Mouse (Mus musculus): ENCODE measurements around the gene Spaca5. TPM values are rescaled to one million over a fixed set of nuclear protein-coding genes. Genes with fewer than 3 reads are reported as not detected.

The Spaca5 gene
- polyA plus RNA-seq, 1 experiment from 2014 or later = not detected

Other genes starting within 250 kb of the Spaca5 start
- 3.1 and 6.0 TPM in 2 replicates for gene Timp1, start 198.2 kb upstream of the Spaca5 start, polyA plus RNA-seq (2015; fragmentation: Nextera tagmentation; extraction: Ambion mirVana)
- gene Syn1, start 147.4 kb upstream of the Spaca5 start, polyA plus RNA-seq (2015; fragmentation: Nextera tagmentation; extraction: Ambion mirVana) = 76.9 and 100 TPM in 2 replicates
- 4.0 and 5.6 TPM in 2 replicates for gene Cfp, start 136.9 kb upstream of the Spaca5 start, polyA plus RNA-seq (2015; fragmentation: Nextera tagmentation; extraction: Ambion mirVana)
- 15.9 and 18.2 TPM in 2 replicates for gene Elk1, start 117.8 kb upstream of the Spaca5 start, polyA plus RNA-seq (2015; fragmentation: Nextera tagmentation; extraction: Ambion mirVana)
- 25.3 and 26.7 TPM in 2 replicates for gene Uxt, start 106.4 kb upstream of the Spaca5 start, polyA plus RNA-seq (2015; fragmentation: Nextera tagmentation; extraction: Ambion mirVana)
- 6.8 and 7.8 TPM in 2 replicates for gene Zfp182, start 6.1 kb upstream of the Spaca5 start, polyA plus RNA-seq (2015; fragmentation: Nextera tagmentation; extraction: Ambion mirVana)
- gene Zfp300, start 21.1 kb downstream of the Spaca5 start, polyA plus RNA-seq (2015; fragmentation: Nextera tagmentation; extraction: Ambion mirVana) = 4.5 and 5.8 TPM in 2 replicates
- not detected in 2 replicates for gene Ssxa1, start 47.4 kb downstream of the Spaca5 start, polyA plus RNA-seq (2015; fragmentation: Nextera tagmentation; extraction: Ambion mirVana)
- not detected in 2 replicates for gene Gm21876, start 107.2 kb downstream of the Spaca5 start, polyA plus RNA-seq (2015; fragmentation: Nextera tagmentation; extraction: Ambion mirVana)

Data from hindbrain, embryonic 16.5 days (tissue).